Mouse (Mus musculus) heart, embryonic 14.5 days (tissue): Measurements from ENCODE around the gene Mcu. TPM values are rescaled to one million over a fixed set of nuclear protein-coding genes. Genes with fewer than 3 reads are reported as not detected.

ENCODE experiments used
- ATAC-seq: fragments of 200-750 bp; cut with Nextera tagmentation; 2 replicates; pipeline ENCODE4 v1.8.0; 2017; ENCODE audit warnings: low read depth, moderate TSS enrichment; ENCODE audit not compliant: insufficient number of reproducible peaks, insufficient read depth, low FRiP score
- H3K27ac ChIP-seq, 2 experiments: fragments of 200-500 bp in 1 of 2; fragments of 300-500 bp in 1 of 2; sonication (generic) in 1 of 2; replicated peaks in 1 of 2; 2 replicates each; pipeline ENCODE4 v1.5.1; 2012 to 2014; ENCODE audit warnings: low read depth in 2 of 2, low read length in 2 of 2, control low read depth in 1 of 2, mild to moderate bottlenecking in 1 of 2, mixed read lengths in 1 of 2; ENCODE audit not compliant: control insufficient read depth in 1 of 2, insufficient read depth in 1 of 2
- H3K27me3 ChIP-seq: fragments of 300-500 bp; sonication (generic); 2 replicates; pipeline ENCODE4 v1.6.1; 2014; ENCODE audit warnings: mild to moderate bottlenecking, low read length, control low read depth; ENCODE audit not compliant: control insufficient read depth, insufficient read depth
- H3K36me3 ChIP-seq: fragments of 300-500 bp; sonication (generic); 2 replicates; pipeline ENCODE4 v1.6.1; 2014; ENCODE audit warnings: mild to moderate bottlenecking, control low read depth, low read length, mixed read lengths; ENCODE audit not compliant: control insufficient read depth, insufficient read depth
- H3K4me1 ChIP-seq, 2 experiments: fragments of 200-500 bp in 1 of 2; fragments of 300-500 bp in 1 of 2; sonication (generic) in 1 of 2; 2 replicates each; pipeline ENCODE4 v1.6.1; 2012 to 2014; ENCODE audit warnings: low read length in 2 of 2, control low read depth in 1 of 2, mixed read lengths in 1 of 2; ENCODE audit not compliant: control insufficient read depth in 2 of 2, insufficient read depth in 2 of 2
- H3K4me2 ChIP-seq: fragments of 300-500 bp; sonication (generic); 2 replicates; pipeline ENCODE4 v1.6.1; 2014; ENCODE audit warnings: mild to moderate bottlenecking, low read length
- H3K4me3 ChIP-seq, 2 experiments: fragments of 200-500 bp in 1 of 2; fragments of 300-500 bp in 1 of 2; sonication (generic) in 1 of 2; 2 replicates each; pipeline ENCODE4 v1.5.1; 2012 to 2014; ENCODE audit warnings: low read length in 2 of 2, mild to moderate bottlenecking in 2 of 2, control low read depth in 1 of 2, low read depth in 1 of 2, moderate library complexity in 1 of 2; ENCODE audit not compliant: control insufficient read depth in 1 of 2, insufficient read depth in 1 of 2
- H3K9ac ChIP-seq: fragments of 300-500 bp; sonication (generic); 2 replicates; pipeline ENCODE4 v1.6.1; 2014; ENCODE audit warnings: mild to moderate bottlenecking, low read length
- H3K9me3 ChIP-seq: fragments of 300-500 bp; sonication (generic); 2 replicates; pipeline ENCODE4 v1.6.1; 2016; ENCODE audit warnings: low read length, control low read depth; ENCODE audit not compliant: control insufficient read depth
- WGBS: fragments of 180-500 bp; shearing (Covaris S2); extraction: QIAGEN DNeasy Blood & Tissue Kit; methylation state at CpG from one replicate; pipeline ENCODE4 v1.1.7; 2014; 5-methylcytosine and 5-hydroxymethylcytosine counted together
- polyA plus RNA-seq: library from polyadenylated mRNA; unstranded; fragments of >200 nt; fragmentation: Nextera tagmentation; extraction: Ambion mirVana; gene quantifications from 2 replicates; pipeline ENCODE4 v1.2.1, GENCODE M21; 2014

The Mcu gene
- polyA plus RNA-seq, 1 experiment from 2014 or later, result 28.8 TPM

DNA sequence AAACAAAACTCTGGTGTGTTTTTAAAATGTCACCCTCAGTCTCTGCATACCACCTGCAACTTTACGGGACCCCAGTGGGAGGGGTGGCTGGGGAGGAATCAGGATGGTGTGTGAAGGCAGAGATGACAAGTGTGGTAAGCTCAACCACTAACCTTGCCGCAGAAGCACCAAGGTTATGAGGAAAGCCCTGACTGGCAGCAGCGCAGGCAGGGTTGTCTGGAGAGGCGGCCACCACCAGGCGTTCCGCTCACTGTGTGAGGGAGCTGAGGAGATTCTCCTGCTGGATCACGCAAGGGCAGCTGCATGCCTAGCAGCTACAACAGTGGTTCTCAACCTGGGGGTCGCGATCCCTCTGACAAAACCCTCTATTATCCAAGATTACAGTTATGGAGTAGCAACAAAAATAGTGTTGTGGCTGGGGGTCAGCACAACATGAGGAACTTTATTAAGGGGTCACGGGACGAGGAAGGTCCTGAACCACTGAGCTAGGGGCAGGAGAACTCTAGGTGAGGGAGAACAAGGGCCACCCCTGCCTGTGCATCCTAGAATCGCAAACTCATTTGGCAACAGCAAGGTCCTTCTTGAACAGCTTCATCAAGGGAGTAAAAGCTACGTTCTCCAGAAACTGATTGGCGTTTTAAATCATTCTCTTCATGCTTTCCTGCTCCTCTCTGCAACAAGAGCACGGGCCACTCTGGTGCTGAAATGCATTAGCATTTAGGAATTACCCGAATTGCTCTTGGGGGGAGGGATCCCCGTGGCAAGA lies 77.5 kb downstream of the Mcu start:
- H3K9me3 ChIP-seq, result no peaks in the 10 kb centered on the region
- peak overlapping the region; percentile 59 for H3K9ac ChIP-seq
- WGBS, result 20% methylated on average over 17 of the region's 17 CpGs
- peak overlapping the region; percentile 42 to 53 for H3K27ac ChIP-seq
- no peaks in the 10 kb centered on the region for H3K27me3 ChIP-seq
- H3K4me2 ChIP-seq, result peak overlapping the region; percentile 81
- H3K4me3 ChIP-seq, result peak overlapping the region; percentile 41 to 47
- ATAC-seq, result peak; percentile 37; the same call in 1 of the 2 replicates
- H3K36me3 ChIP-seq, result no peaks in the 10 kb centered on the region
- peaks cover 11 to 17% of the 10 kb centered on the region in 2 experiments; a peak in 3 of 4 replicates for H3K4me1 ChIP-seq

DNA sequence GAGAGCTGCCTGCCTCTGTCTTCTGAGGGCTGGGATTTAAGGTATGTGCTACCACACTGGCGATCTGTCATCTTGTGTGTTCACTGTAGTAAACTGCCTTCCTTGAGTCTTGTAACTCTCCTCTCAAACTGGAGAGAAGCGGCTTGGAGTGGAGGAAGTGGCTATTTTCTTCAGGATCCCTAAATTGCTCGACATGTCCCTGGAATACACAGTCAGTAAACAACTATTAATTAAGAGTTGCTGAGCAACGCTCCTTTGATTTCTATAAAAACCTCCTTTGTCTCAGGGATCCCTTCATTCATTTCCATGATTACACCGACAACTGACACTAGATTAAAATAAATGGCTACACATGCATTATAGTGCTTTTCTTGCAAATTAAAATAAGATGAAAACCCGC lies 78.4 kb downstream of the Mcu start:
- Histone ChIP-seq H3K9ac (no peak overlapping the region), H3K27ac (peak overlapping the region in 1 of 2 experiments; percentile 53; a peak in 1 of 4 replicates), H3K4me3 (no peak overlapping the region), H3K4me2 (no peak overlapping the region), H3K27me3 (no peaks in the 10 kb centered on the region), H3K36me3 (no peaks in the 10 kb centered on the region), H3K9me3 (no peaks in the 10 kb centered on the region), H3K4me1 (peaks cover 11 to 17% of the 10 kb centered on the region in 2 experiments; a peak in 3 of 4 replicates)
- WGBS, result 87% methylated on average over 6 of the region's 6 CpGs
- no peak for ATAC-seq

DNA sequence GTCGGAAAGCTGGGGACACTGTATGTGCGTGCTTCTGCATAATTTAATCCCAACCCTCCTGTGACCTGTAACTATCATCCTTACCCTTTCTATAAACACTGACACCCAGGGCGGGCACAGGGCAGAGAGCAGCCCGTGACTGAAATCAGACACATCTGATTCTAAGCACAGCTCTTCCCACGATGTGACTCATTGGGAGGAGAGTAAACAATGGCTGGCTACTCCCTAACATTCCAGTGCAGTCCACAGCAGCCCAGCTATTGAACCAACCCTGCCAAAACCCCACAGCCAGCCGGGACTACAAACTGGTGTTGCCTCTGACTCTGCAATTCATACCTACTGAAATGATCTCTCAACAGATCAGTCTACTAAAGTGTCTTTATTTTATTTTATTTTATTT lies 78.9 kb downstream of the Mcu start:
- Histone ChIP-seq H3K27ac (no peak overlapping the region), H3K27me3 (no peaks in the 10 kb centered on the region), H3K4me1 (peaks cover 11 to 13% of the 10 kb centered on the region in 2 experiments; a peak in 3 of 4 replicates), H3K36me3 (no peaks in the 10 kb centered on the region), H3K9ac (no peak overlapping the region), H3K9me3 (no peaks in the 10 kb centered on the region), H3K4me2 (no peak overlapping the region), H3K4me3 (no peak overlapping the region)
- WGBS, result 66% methylated on average over 6 of the region's 6 CpGs
- ATAC-seq, result no peak

DNA sequence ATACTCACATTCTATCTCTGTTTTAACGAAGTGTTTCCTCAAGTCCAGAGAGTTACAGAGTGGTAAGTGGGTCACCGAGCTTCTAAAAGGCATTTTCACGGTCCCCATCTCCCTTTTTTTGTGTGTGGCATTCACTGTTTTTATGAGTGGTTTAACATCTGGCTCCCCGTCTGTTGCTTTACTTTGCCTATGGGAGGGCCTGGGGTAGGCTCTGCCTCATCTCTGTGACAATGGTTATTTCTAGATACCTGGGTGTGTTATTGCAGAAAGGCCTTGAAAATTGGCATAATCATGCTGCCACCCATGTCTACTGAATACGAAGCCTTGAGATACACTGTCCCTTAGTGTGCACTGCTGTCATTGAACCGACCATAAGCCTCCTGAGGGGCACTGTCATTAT lies 84.2 kb downstream of the Mcu start:
- Histone ChIP-seq H3K27me3 (no peaks in the 10 kb centered on the region), H3K4me1 (no peaks in the 10 kb centered on the region), H3K9ac (no peak overlapping the region), H3K9me3 (no peaks in the 10 kb centered on the region), H3K27ac (no peak overlapping the region), H3K4me3 (no peak overlapping the region), H3K4me2 (no peak overlapping the region), H3K36me3 (no peaks in the 10 kb centered on the region)
- WGBS, result 92% methylated on average over 6 of the region's 6 CpGs
- no peak for ATAC-seq

DNA sequence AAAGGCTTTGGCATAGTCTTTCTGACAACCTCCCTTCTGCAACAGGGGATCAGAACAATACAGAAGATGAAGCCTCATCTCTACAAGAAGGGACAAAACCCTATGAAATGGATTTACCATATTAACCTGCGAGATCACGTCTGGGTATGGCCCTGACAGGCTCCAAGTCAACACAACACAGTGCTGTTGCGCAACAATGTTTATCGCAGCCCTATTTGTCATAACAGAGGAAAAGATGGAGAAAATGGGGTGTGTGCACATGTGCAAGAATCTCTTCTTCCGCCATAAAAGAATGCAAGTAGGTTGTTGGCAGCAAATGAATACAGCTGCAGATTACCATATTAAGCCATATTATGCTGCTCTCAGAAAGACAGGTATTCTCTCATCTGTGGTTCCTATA lies 88.7 kb downstream of the Mcu start:
- no peak overlapping the region for H3K4me3 ChIP-seq
- H3K27ac ChIP-seq, result no peak overlapping the region
- WGBS, result 94% methylated on average over 5 of the region's 5 CpGs
- peaks cover 10 to 24% of the 10 kb centered on the region in 2 experiments for H3K4me1 ChIP-seq
- no peak overlapping the region for H3K9ac ChIP-seq
- no peaks in the 10 kb centered on the region for H3K9me3 ChIP-seq
- H3K4me2 ChIP-seq, result no peak overlapping the region
- ATAC-seq, result no peak
- H3K36me3 ChIP-seq, result no peaks in the 10 kb centered on the region
- no peaks in the 10 kb centered on the region for H3K27me3 ChIP-seq

DNA sequence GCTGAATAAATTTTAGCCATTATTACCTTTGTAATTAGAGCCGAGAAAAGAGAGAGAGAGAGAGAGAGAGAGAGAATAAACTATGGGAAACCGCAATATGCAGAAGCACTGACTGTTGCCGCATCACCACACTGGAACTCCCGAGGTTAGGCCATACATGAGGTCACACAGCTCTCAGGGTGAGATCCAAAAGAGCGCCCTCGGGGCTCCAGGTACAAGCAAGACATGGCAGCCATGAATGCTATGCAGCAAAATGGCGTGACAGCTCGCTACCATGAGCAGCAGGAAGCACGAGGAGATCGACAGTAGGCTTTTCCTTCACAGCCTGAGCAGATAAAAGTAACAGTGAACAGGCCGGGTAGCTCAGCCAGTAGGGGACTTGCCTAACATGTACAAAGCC lies 89.2 kb downstream of the Mcu start:
- 86% methylated on average over 11 of the region's 11 CpGs for WGBS
- Histone ChIP-seq H3K9ac (no peak overlapping the region), H3K27ac (no peak overlapping the region), H3K4me1 (peaks cover 10 to 24% of the 10 kb centered on the region in 2 experiments), H3K4me2 (no peak overlapping the region), H3K9me3 (no peaks in the 10 kb centered on the region), H3K27me3 (no peaks in the 10 kb centered on the region), H3K4me3 (no peak overlapping the region), H3K36me3 (no peaks in the 10 kb centered on the region)
- no peak for ATAC-seq

DNA sequence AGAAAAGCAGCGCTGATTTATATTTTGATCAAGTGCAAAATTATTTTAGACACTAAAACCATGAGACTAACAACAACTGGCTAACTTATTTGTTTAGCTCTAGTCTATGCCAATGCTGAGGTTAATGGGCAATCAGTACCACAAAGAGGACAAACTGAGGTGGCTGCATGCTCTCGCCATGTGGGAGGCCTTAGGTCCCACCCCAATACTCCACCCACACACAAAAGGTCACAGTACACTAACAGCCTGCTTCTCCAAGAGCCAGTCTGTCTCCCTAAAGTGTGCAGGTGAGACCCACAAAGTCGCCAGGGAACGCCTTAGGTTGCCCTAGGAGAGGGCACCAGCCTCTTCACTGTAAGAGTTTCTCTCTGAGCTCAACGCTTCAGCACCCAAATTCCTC lies 91.8 kb downstream of the Mcu start:
- Histone ChIP-seq H3K36me3 (no peaks in the 10 kb centered on the region), H3K4me3 (no peak overlapping the region), H3K4me1 (peaks cover 10 to 24% of the 10 kb centered on the region in 2 experiments), H3K9ac (no peak overlapping the region), H3K27me3 (no peaks in the 10 kb centered on the region), H3K27ac (peak overlapping the region; percentile 84 to 85), H3K4me2 (no peak overlapping the region; the same call in 1 of the 2 replicates), H3K9me3 (no peaks in the 10 kb centered on the region)
- no peak for ATAC-seq
- WGBS, result 73% methylated on average over 5 of the region's 5 CpGs
